Mouse (Mus musculus) midbrain, embryonic 16.5 days (tissue): ENCODE results near the gene Cyp2t4. TPM values are rescaled to one million over a fixed set of nuclear protein-coding genes. Genes with fewer than 3 reads are reported as not detected.

ENCODE experiments used
- ATAC-seq: fragments of 200-750 bp; cut with Nextera tagmentation; 2 replicates; pipeline ENCODE4 v1.8.0; 2017; ENCODE audit warnings: moderate TSS enrichment
- H3K27ac ChIP-seq: fragments of 300-500 bp; sonication (generic); 2 replicates; pipeline ENCODE4 v1.5.1; 2014; ENCODE audit warnings: mild to moderate bottlenecking, low read length, mixed read lengths
- H3K27me3 ChIP-seq: fragments of 300-500 bp; sonication (generic); 2 replicates; pipeline ENCODE4 v1.6.1; 2014; ENCODE audit warnings: low read depth, low read length, mixed read lengths; ENCODE audit not compliant: control insufficient read depth, insufficient read depth
- H3K36me3 ChIP-seq: fragments of 300-500 bp; sonication (generic); 2 replicates; pipeline ENCODE4 v1.6.1; 2014; ENCODE audit warnings: mild to moderate bottlenecking, low read length, moderate library complexity, mixed read lengths; ENCODE audit not compliant: control insufficient read depth, insufficient read depth
- H3K4me1 ChIP-seq: fragments of 300-500 bp; sonication (generic); 2 replicates; pipeline ENCODE4 v1.6.1; 2014; ENCODE audit warnings: mild to moderate bottlenecking, low read length, mixed read lengths; ENCODE audit not compliant: control insufficient read depth, insufficient read depth
- H3K4me2 ChIP-seq: fragments of 300-500 bp; sonication (generic); 2 replicates; pipeline ENCODE4 v1.6.1; 2014; ENCODE audit warnings: mild to moderate bottlenecking, low read length, mixed read lengths
- H3K4me3 ChIP-seq: fragments of 300-500 bp; sonication (generic); 2 replicates; pipeline ENCODE4 v1.5.1; 2014; ENCODE audit warnings: low read depth, mild to moderate bottlenecking, low read length, moderate library complexity, mixed read lengths
- H3K9ac ChIP-seq: fragments of 300-500 bp; sonication (generic); 2 replicates; pipeline ENCODE4 v1.6.1; 2014; ENCODE audit warnings: low read depth, low read length, mixed read lengths
- H3K9me3 ChIP-seq: fragments of 300-500 bp; sonication (generic); replicated peaks from 2 replicates; pipeline ENCODE4 v1.6.1; 2014; ENCODE audit warnings: mild to moderate bottlenecking, low read length, mixed read lengths; ENCODE audit not compliant: control insufficient read depth, poor library complexity, severe bottlenecking
- WGBS: fragments of 180-500 bp; shearing (Covaris S2); extraction: QIAGEN DNeasy Blood & Tissue Kit; methylation state at CpG from one replicate; pipeline ENCODE4 v1.1.7; 2014; 5-methylcytosine and 5-hydroxymethylcytosine counted together
- polyA plus RNA-seq: library from polyadenylated mRNA; unstranded; fragments of >200 nt; fragmentation: Nextera tagmentation; extraction: Ambion mirVana; gene quantifications from 2 replicates; pipeline ENCODE4 v1.2.1, GENCODE M21; 2015

Cyp2t4 gene
- polyA plus RNA-seq, 1 experiment from 2014 or later = 0.21 TPM

DNA sequence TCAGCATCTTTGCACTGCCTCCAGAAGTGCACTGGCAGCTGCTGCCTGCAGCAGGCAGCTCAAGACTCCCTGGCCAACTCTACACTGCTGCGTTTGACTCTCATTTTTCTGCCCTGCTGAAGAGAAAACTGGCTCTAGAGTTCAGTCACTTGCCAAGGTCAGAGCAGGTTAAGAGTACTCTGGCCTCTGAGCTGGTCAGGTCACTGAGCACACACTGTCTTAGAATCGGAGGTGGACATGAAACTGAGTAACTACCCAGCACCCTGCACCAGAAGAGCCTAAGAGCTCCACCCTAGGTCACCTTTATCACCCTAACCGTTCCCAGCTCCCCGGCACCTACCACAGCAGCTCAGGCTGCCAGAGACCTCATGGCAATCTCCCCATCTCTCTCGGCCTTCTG, 32.5 kb downstream of the Cyp2t4 start:
- Histone ChIP-seq H3K4me2 (no peak overlapping the region), H3K4me3 (no peak overlapping the region), H3K9ac (no peak overlapping the region), H3K27me3 (no peaks in the 10 kb centered on the region), H3K36me3 (peaks cover 58% of the 10 kb centered on the region), H3K27ac (no peak overlapping the region), H3K9me3 (no peaks in the 10 kb centered on the region), H3K4me1 (no peaks in the 10 kb centered on the region)
- 89% methylated on average over 5 of the region's 5 CpGs for WGBS
- ATAC-seq = no peak

DNA sequence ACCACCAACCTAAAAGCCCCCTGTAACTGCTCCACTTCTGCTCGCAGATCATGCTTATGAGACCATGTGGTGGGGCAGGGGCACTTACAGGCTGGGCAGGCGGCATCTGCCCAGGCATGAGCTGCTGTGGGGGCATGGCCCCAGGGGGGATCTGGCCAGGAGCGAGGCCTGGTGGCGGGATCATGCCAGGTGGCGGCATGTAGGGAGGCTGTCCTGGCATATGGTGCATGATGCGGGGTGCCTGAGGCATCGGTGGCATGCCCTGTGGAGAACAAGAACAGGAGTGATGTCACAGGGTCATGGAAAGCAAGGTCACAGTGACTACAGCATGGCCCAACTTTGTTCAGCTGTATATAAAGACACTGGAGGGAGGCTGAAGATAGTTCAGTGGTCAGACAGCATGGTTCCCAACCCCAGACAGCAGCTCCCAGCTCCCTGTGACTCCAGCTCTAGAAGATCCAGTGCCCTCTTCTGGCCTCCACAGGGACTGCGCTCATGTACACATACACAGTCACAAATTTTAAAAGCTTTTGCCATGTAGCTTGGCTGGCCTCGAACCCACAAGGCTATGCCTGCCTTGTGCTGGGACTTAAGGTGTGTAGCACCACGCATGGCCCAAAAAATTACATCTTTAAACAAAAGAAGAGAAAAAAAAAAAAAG, 35.9 kb downstream of the Cyp2t4 start:
- H3K4me3 ChIP-seq = no peak overlapping the region
- H3K9me3 ChIP-seq = no peaks in the 10 kb centered on the region
- H3K9ac ChIP-seq = no peak overlapping the region
- no peaks in the 10 kb centered on the region for H3K27me3 ChIP-seq
- WGBS = 92% methylated on average over 10 of the region's 10 CpGs
- H3K36me3 ChIP-seq = peaks cover 76% of the 10 kb centered on the region
- no peak overlapping the region for H3K27ac ChIP-seq
- H3K4me2 ChIP-seq = no peak overlapping the region
- no peak for ATAC-seq
- peaks cover 14% of the 10 kb centered on the region for H3K4me1 ChIP-seq

DNA sequence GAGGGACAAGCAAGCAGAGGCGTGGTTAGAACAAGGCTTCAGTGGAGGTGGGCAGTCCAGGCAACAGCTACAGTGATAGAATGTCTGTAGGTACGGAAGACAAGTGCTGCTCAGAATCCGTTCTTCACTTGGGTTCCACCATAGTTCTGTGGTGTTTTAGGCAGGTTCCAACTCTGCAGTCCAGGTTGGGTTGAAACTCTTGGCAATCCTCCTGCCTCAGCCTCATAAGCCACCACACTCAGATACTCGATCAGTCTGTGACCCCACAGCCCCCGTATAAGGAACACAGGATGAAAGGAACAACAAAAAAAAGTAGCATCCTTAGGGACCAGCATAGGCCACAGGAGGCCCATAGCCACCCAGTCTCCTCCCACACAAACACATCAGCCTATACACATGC, 38.9 kb downstream of the Cyp2t4 start:
- Histone ChIP-seq H3K27ac (no peak overlapping the region), H3K36me3 (peaks cover 52% of the 10 kb centered on the region), H3K4me2 (no peak overlapping the region), H3K9ac (no peak overlapping the region), H3K4me3 (no peak overlapping the region), H3K9me3 (no peaks in the 10 kb centered on the region), H3K4me1 (peaks cover 27% of the 10 kb centered on the region), H3K27me3 (no peaks in the 10 kb centered on the region)
- no peak for ATAC-seq
- 97% methylated on average over 5 of the region's 5 CpGs for WGBS

DNA sequence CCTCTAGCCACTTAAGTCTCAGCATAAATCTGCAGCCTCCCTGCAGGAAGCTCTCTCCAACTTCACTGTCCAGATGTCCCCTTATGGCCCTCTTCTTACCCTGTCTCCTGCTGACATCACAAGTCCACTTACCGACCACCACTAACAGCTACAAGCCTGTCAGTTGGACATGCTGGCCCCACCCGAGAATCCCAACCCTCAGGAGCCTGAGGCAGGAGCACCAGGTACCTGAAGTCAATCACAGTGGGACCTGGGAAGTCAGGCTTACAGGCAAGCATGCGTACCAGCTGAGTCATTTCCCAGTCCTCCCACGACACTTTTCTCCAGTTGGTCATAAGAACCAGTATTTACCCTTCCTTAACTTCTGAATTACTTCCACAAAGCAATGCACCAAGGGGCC, 40.2 kb downstream of the Cyp2t4 start:
- H3K9me3 ChIP-seq = no peaks in the 10 kb centered on the region
- H3K27me3 ChIP-seq = no peaks in the 10 kb centered on the region
- H3K36me3 ChIP-seq = peaks cover 42% of the 10 kb centered on the region
- ATAC-seq = no peak
- H3K4me3 ChIP-seq = 0 out of 2 replicates have a peak overlapping the region, but pooled peaks have one; percentile 0
- H3K9ac ChIP-seq = no peak overlapping the region
- H3K27ac ChIP-seq = no peak overlapping the region
- 92% methylated on average over 4 of the region's 4 CpGs for whole genome bisulfite sequencing
- peaks cover 27% of the 10 kb centered on the region for H3K4me1 ChIP-seq
- H3K4me2 ChIP-seq = peak overlapping the region; percentile 17; the same call in 1 of the 2 replicates

DNA sequence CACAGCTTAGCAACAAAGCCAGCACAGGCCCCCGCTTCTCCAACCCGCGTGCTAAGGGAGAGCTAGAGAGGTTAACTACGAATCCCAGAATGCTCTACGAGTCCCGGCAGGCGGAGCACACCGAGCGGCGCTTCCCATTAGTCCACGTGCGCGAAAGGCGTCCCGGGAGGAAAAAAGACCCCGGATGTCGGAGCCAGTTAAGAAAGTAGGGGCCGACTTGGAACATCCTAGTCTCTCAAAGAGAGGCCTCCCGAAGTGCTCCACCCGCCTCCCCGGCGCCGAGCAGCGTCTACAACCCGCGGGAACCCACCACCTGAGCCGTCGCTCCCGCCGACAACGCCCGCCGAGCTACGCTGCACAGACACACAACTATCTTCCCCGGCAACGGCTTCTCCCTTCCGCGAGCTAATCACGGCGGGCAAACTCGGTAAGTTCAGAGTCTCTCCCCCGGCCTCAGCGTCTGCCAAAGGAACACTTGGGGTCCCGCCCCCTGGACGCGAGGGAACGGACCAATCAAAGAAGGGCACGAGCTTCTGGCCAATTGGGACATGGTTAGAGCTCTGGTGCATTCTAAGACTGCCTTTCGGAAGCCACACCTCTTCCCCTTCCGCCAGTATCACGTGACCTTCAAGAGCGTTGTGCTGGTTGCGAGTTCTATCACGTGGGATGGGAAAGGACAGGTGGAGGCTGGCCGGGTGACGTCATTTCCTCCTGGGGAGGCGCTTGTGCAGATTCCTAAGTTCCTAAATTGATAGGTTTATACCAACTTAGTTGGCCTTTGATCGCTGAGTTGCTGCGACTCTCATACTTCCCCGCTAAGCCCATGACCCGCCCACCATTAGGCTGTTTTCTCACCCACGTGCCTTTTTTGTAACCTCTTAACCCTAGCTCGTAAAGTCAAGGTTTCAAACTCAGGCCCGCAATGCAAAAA, 42.4 kb downstream of the Cyp2t4 start, which contains the start of the genes BC024978 and Snrpa:
Gene BC024978 (plus strand): TSS at position 101 of the 931 bp plus-strand sequence.
Gene Snrpa (minus strand): TSS at position 591 of the 931 bp plus-strand sequence.
- H3K36me3 ChIP-seq = peaks cover 21% of the 10 kb centered on the region

DNA sequence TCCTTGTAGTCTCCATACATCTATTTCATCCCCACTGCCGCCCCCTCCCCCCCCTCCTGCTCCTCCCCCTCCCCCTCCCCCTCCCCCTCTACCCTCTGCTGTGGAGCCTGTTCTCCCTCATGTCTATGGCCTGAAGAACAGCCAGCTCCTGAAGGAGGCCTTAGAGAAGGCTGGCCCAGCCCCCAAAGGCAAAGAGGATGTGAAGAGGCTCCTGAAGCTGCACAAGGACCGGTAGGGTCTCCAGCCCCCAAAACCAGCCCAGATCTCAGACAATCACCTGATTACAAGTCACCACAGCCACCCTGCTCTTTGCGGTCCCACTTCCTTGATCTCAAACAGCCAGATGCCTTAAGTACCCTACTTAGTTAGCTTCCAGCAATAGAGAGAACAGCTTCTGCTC, 43.6 kb downstream of the Cyp2t4 start:
- ATAC-seq = no peak
- Histone ChIP-seq H3K9ac (no peak overlapping the region), H3K4me3 (no peak overlapping the region), H3K4me2 (no peak overlapping the region), H3K9me3 (no peaks in the 10 kb centered on the region), H3K36me3 (peaks cover 11% of the 10 kb centered on the region), H3K27ac (no peak overlapping the region), H3K4me1 (peaks cover 27% of the 10 kb centered on the region), H3K27me3 (no peaks in the 10 kb centered on the region)
- 86% methylated on average over 3 of the region's 3 CpGs for WGBS

More for the DNA sequence above, 42.4 kb downstream of the Cyp2t4 start, which contains the start of the genes BC024978 and Snrpa:
- peak; percentile 98 for ATAC-seq
- Histone ChIP-seq H3K9ac (peak within 1 kb of the TSS; percentile 91), H3K27me3 (no peaks in the 10 kb centered on the region), H3K4me1 (peaks cover 27% of the 10 kb centered on the region), H3K4me2 (peak within 1 kb of the TSS; percentile 85), H3K27ac (peak within 1 kb of the TSS; percentile 97), H3K4me3 (peak within 1 kb of the TSS; percentile 91), H3K9me3 (no peaks in the 10 kb centered on the region)
- WGBS = 1% methylated on average over 64 of the region's 64 CpGs

DNA sequence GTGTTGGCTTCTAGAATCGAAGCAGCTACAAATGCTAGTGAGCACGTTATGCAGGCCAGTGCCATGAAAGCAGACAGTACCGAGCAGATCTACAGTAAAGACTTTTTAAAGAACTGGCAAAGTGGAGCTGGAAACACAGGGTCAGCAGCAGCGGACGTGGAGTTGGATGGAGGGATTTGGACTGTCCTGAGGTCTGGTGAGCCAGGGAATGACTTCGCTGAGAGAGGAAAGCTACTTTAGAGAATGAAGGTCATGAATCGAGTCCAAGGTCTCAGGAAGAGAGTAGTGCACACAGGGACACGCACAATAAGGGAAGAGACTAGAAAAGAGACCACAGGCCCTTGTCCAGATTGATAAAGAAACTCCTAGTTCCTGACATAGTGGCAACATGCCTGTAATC, 44.1 kb downstream of the Cyp2t4 start:
- 91% methylated on average over 8 of the region's 8 CpGs for WGBS
- H3K4me1 ChIP-seq = peaks cover 27% of the 10 kb centered on the region
- H3K4me3 ChIP-seq = no peak overlapping the region

DNA sequence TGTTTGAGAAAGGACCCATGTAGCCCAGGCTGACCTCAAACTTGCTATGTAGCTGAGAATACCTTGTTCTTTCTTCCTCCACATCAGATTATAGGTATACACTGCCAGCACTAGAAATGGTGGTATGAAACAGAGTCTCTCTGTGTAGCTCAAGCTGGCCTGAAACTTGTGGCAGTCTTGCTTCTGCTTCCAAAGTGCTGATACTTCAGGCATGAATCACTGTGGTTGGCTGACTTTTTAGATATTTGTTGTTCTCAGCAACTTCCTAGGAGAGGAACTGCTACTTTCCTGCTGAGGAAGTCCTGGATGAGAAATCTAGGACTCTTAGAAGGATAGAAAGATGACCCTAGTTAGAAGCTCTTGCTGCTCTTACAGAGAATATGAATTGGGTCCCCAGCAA, 44.8 kb downstream of the Cyp2t4 start:
- no peak overlapping the region for H3K4me3 ChIP-seq
- H3K27ac ChIP-seq = no peak overlapping the region
- H3K36me3 ChIP-seq = peaks cover 7% of the 10 kb centered on the region; the same call in 1 of the 2 replicates
- no peaks in the 10 kb centered on the region for H3K9me3 ChIP-seq
- H3K4me2 ChIP-seq = no peak overlapping the region
- H3K27me3 ChIP-seq = no peaks in the 10 kb centered on the region
- no peak overlapping the region for H3K9ac ChIP-seq
- peaks cover 22% of the 10 kb centered on the region for H3K4me1 ChIP-seq
- ATAC-seq = no peak

More for the DNA sequence above, 44.1 kb downstream of the Cyp2t4 start:
- H3K36me3 ChIP-seq = peaks cover 10% of the 10 kb centered on the region; the same call in 1 of the 2 replicates
- ATAC-seq = no peak
- H3K4me2 ChIP-seq = no peak overlapping the region
- no peaks in the 10 kb centered on the region for H3K27me3 ChIP-seq
- H3K9me3 ChIP-seq = no peaks in the 10 kb centered on the region
- H3K9ac ChIP-seq = no peak overlapping the region
- H3K27ac ChIP-seq = no peak overlapping the region

DNA sequence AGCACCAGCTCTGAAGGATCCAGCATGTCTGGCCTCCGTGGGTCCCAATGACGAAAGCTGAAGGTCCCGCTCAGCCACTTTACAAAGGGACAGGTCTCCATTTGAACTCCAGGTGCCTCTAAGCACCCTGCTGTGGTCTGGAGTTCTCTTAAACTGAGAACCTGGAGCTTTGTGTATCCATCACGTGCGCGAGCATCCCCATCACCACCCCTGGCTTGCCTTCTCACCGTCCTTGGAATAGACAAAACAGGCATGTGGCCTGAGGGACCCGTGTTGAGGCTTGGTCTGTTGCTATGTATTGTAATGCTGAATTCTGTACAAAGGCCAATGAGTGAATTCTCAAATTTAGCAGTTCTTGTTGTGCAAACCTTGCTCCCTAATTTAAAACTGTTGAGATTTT, 45.3 kb downstream of the Cyp2t4 start:
- WGBS = 93% methylated on average over 8 of the region's 8 CpGs
- H3K27ac ChIP-seq = no peak overlapping the region
- no peaks in the 10 kb centered on the region for H3K27me3 ChIP-seq
- 0 out of 2 replicates have a peak, but pooled peaks cover 4% of the 10 kb centered on the region for H3K36me3 ChIP-seq
- H3K9ac ChIP-seq = no peak overlapping the region
- no peak overlapping the region for H3K4me3 ChIP-seq
- ATAC-seq = no peak
- no peak overlapping the region for H3K4me2 ChIP-seq
- peaks cover 18% of the 10 kb centered on the region for H3K4me1 ChIP-seq
- H3K9me3 ChIP-seq = no peaks in the 10 kb centered on the region
